Mouse (Mus musculus) T-cell, adult 2 months (primary cell): ENCODE measurements around the gene Ptpn12.
"Not testable (repeated sequence)": the region's sequence is repeated elsewhere in the genome, so short reads cannot be mapped to it uniquely, and the experiment has no call there.

Source experiments
- DNase-seq: peaks from one replicate; pipeline ENCODE4 v3.0.0; 2022; ENCODE audit warnings: low spot score

The Ptpn12 gene

GRCm38 (mm10) chr5:20951666-20952281 lies 103.9 kb downstream of the Ptpn12 start:
- peak; percentile 93 for DNase-seq

- DNase-seq = peak; percentile 38
Measured at GRCm38 (mm10) chr5:20950855-20951650, 104.7 kb downstream of the Ptpn12 start.

- DNase-seq = peak; percentile 18
Measured at GRCm38 (mm10) chr5:20950516-20950854, 105.2 kb downstream of the Ptpn12 start.

GRCm38 (mm10) chr5:20950093-20950492 lies 105.6 kb downstream of the Ptpn12 start:
- no peak for DNase-seq

- no peak for DNase-seq
Measured at GRCm38 (mm10) chr5:20946906-20947305, 108.8 kb downstream of the Ptpn12 start.

- peak; percentile 54 for DNase-seq
Measured at GRCm38 (mm10) chr5:20944961-20945748, 110.6 kb downstream of the Ptpn12 start.

GRCm38 (mm10) chr5:20943791-20944190 lies 111.9 kb downstream of the Ptpn12 start:
- not testable (repeated sequence) for DNase-seq

DNA sequence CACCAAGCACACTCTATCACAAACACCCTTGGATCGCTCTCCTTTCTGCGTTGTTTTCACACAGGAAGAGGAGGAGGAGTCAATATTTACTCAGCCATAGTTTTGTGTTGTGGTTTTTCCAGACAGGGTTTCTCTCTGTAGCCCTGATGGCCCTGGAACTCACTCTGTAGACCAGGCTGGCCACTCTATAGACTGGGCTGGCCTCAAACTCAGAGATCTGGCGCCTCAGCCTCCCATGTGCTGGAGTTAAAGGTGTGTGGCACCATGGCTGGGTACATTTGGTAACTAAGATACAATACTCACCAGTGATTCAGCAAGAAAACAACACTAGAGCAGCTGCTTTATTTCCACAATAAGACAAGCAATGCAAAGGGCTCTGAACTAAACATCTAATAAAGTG lies 113.2 kb downstream of the Ptpn12 start:
- DNase-seq = peak; percentile 41

DNA sequence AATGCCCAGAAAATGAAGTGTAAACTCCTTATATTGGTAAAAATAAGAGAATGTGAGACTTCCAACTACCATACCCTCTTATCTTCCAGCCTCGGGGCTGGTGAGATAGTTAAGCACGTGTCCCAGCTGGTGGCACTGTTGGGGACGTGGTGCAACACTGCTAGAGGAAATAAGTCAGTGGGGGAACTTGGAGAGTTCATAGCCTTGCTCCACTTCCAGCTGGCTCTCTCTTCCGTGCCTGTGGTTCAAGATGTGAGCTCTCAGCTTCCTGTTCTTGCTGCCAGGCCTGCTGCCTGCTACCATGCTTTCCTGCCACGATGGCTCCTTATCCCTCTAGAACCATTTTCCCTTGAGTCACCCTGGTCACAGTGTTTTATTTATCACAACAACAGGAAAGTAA lies 114.5 kb downstream of the Ptpn12 start:
- DNase-seq = peak; percentile 76

- DNase-seq = no peak
Measured at GRCm38 (mm10) chr5:20940696-20941095, 115.0 kb downstream of the Ptpn12 start.

GRCm38 (mm10) chr5:20940040-20940571 lies 115.6 kb downstream of the Ptpn12 start:
- no peak for DNase-seq

DNA sequence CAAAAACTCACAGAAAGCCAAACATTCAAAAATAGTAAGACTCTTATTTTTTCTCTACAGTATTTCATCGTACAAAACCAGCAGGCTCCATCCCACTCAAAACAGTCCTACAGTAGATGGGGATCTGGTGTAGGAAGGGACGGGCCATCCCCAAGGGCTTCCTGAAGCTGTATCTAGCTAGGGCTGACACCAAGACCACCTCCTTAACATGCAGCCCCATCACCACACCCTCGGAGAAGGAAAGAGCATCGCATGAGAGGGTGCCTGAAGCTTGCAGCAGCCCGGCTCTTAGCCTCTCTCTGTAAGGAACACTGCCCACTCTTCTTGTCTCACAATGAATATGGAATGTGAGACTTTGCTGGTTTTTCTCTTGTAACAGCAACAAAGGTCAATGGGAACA lies 117.2 kb downstream of the Ptpn12 start:
- DNase-seq = no peak
